Mouse (Mus musculus) cerebellum, adult 2 months (tissue): ENCODE measurements around the gene Stoml3. TPM values are rescaled to one million over a fixed set of nuclear protein-coding genes. Genes with fewer than 3 reads are reported as not detected.

Experiments
- DNase-seq, 2 experiments: peaks; one replicate each; pipeline ENCODE4 v3.0.0; 2021
- H3K27ac ChIP-seq: fragments of 200-500 bp; 2 replicates; pipeline ENCODE4 v1.5.1; 2012; ENCODE audit warnings: low read length, control low read depth, inconsistent platforms; ENCODE audit not compliant: insufficient read depth
- H3K27me3 ChIP-seq: fragments of 200-500 bp; 2 replicates; pipeline ENCODE4 v1.6.1; 2012; ENCODE audit warnings: inconsistent platforms, mild to moderate bottlenecking, low read length, moderate library complexity; ENCODE audit not compliant: control insufficient read depth, insufficient read depth
- H3K4me1 ChIP-seq: fragments of 200-500 bp; 2 replicates; pipeline ENCODE4 v1.6.1; 2011; ENCODE audit warnings: low read length; ENCODE audit not compliant: control insufficient read depth, insufficient read depth
- H3K4me3 ChIP-seq: fragments of 200-500 bp; replicated peaks from 2 replicates; pipeline ENCODE3; 2011; ENCODE audit warnings: mild to moderate bottlenecking, low read depth, low read length, control low read depth; ENCODE audit not compliant: insufficient read depth
- CTCF ChIP-seq: fragments of 200-500 bp; IDR thresholded peaks from 2 replicates; pipeline ENCODE4 v1.5.1; 2011; ENCODE audit warnings: low read depth, mild to moderate bottlenecking, control low read depth, low read length, moderate library complexity, borderline replicate concordance; ENCODE audit not compliant: insufficient read depth
- POLR2A ChIP-seq: fragments of 200-500 bp; IDR thresholded peaks from 2 replicates; pipeline ENCODE4 v1.6.1; 2011; ENCODE audit warnings: low read length, control low read depth, borderline replicate concordance; ENCODE audit not compliant: insufficient read depth
- WGBS: fragments of 180-500 bp; shearing (Covaris S2); methylation state at CpG from one replicate; pipeline ENCODE4 v1.1.7; 2018; 5-methylcytosine and 5-hydroxymethylcytosine counted together
- polyA plus RNA-seq: library from polyadenylated mRNA; depleted of rRNA; stranded (reverse); fragments of >200 nt; gene quantifications from 2 replicates; pipeline ENCODE4 v1.2.3, GENCODE M21; 2012

Gene Stoml3
- polyA plus RNA-seq, 1 experiment: 0.52 TPM

DNA sequence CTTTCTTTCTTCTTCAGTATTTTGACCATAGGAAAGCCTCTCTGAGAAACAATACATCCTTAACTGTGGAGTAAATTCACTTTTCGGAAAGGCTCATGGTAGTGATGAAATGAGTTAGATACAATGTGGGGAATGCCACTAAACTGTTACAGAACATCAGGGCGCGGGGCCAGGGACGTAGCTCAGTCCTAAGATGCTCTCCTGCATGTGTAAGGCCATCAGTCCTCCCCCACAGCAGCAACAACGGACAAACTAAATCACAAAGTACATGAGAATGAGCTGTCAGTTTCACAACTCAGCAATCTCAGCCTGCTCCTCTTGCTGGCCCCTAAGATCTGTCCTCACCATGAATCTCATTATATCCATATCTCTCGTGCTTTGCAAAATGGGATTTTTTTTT lies 33.9 kb upstream of the Stoml3 start:
- Histone ChIP-seq H3K4me3 (no peak overlapping the region), H3K4me1 (peaks cover 15% of the 10 kb centered on the region), H3K27ac (no peak overlapping the region), H3K27me3 (no peaks in the 10 kb centered on the region)
- DNase-seq: no peak
- TF ChIP-seq POLR2A: no peak
- no peak for TF ChIP-seq CTCF
- 93% methylated on average over 6 of the region's 6 CpGs for WGBS

DNA sequence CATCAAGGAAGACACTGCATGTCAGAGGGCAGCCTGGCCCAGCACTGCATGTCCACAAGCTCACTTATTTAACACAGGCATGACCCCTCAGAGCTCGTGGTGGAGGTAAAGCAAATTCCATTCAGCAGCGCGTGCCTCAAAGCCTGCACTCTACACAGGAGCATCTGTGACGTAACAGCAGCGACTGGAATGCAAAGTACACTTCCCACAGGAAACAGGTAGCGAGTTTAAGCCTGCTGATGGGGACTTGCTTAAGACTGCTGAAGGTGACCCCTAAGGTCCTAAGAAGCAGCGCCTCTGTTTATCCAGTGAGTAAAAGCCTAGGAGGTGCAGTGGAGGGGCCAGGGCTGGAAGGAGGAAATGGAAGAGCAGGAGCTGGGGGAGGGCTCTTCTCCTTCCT lies 33.5 kb upstream of the Stoml3 start:
- TF ChIP-seq CTCF (no peak), POLR2A (no peak)
- Histone ChIP-seq H3K27me3 (no peaks in the 10 kb centered on the region), H3K4me3 (no peak overlapping the region), H3K4me1 (peaks cover 15% of the 10 kb centered on the region), H3K27ac (no peak overlapping the region)
- WGBS: 86% methylated on average over 7 of the region's 7 CpGs
- no peak for DNase-seq

DNA sequence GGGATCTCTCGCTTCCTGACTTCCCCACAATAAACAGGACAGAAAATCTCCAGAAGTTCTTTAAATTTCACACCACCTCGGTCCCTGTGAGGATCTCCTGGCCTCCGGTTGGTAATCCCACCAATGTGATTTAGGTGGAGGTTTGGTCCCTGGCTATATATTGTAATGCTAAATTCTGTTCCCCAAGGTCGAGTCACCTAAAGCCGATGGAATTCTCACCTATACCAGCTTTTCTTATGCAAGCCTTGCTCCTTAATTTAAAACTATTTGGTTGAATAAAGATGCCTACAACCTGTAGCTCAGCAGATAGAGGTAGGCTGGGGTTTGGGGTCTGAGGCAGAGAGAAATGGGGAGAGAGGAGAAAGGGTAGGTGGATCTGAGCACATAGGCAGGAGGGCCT lies 30.7 kb upstream of the Stoml3 start:
- no peak for DNase-seq
- WGBS: 86% methylated on average over 5 of the region's 5 CpGs
- no peaks in the 10 kb centered on the region for H3K27me3 ChIP-seq
- H3K27ac ChIP-seq: no peak overlapping the region
- no peak overlapping the region for H3K4me3 ChIP-seq
- TF ChIP-seq POLR2A (no peak), CTCF (no peak)
- H3K4me1 ChIP-seq: no peaks in the 10 kb centered on the region; the same call in 1 of the 2 replicates

DNA sequence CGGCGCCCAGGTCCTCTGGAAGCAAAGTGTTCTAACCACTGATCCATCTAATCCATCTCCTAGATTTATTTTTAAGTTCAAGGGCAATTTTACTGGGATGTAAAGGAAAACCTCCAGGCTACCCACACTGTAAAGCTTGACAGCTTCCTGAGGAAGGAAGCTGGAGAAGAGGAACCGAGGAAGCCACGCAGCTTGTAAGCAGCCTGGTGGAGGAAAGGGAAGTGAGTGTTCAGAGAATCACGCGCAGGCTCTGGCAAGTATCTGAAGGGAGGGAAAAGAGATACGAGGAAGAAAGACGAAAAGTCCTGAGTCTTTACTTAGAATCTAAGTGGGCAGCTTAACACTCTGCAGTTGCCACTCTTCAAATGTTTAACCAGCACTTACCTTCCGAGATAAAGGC lies 28.3 kb upstream of the Stoml3 start:
- Histone ChIP-seq H3K27me3 (no peaks in the 10 kb centered on the region), H3K4me3 (no peak overlapping the region), H3K27ac (no peak overlapping the region), H3K4me1 (no peaks in the 10 kb centered on the region; the same call in 1 of the 2 replicates)
- WGBS: 85% methylated on average over 9 of the region's 9 CpGs
- no peak for TF ChIP-seq CTCF
- TF ChIP-seq POLR2A: no peak
- no peak for DNase-seq

DNA sequence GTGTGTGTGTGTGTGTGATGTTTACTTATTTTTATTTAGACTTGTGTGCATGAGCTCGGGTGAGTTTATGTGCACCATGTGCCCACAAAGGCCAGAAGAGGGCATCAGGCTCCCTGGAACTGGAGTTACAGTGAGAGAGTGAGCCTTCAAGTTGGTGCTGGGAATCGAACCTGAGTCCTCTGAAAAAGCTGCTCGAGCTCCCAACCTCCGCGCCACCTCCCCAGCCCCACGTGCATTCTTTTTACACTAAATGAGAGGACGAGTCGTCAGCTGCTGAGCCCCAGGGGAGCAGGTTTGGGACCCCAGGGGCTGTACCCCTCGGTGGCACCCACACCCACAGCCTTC lies 25.8 kb upstream of the Stoml3 start:
- Histone ChIP-seq H3K4me1 (no peaks in the 10 kb centered on the region; the same call in 1 of the 2 replicates), H3K4me3 (peak overlapping the region; percentile 97), H3K27ac (peak overlapping the region; percentile 96), H3K27me3 (no peaks in the 10 kb centered on the region)
- DNase-seq: no peak
- WGBS: 4% methylated on average over 9 of the region's 9 CpGs
- no peak for TF ChIP-seq POLR2A
- TF ChIP-seq CTCF: no peak

DNA sequence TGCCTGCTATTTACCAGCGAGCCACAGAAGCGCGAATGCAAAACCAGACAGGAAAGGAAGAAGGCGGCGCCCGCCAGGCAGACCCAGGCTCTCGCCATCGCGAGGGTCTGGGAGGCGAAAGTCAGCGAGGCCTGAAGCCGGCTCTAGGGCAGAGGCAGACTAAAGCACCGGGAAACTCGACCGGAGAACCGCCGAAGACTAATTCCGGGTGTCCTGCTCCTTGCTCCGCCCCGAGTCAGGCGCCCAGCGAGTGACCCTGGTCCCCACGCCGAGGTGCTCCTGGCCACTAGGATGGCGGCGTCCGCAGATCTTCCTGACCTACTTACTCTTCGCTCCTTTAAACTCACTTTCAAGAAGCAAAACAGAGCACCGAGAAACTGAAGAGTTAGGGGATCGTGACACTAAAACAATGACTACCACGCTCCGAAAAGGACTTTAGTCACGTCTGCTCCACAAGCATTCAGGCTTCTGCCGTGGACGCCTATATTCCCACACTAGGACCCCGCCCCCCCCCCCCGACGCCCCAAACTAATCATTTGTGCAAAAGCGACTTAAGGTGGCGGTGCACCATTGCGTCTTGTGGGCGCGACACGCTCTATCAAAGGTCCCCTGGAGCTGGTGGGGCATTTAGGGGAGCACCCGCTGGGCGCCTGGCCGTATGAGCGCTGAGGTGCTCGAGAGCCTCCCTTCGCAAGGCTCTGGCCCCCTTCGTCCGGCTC lies 25.2 kb upstream of the Stoml3 start, which contains the start of the genes Nhlrc3 and Proser1:
Nhlrc3 (minus strand) TSS at position 287 of the 719 bp plus-strand sequence.
Proser1 (plus strand) TSS at position 621 of the 719 bp plus-strand sequence.
- under 1% methylated on average over 52 of the region's 52 CpGs for WGBS
- Histone ChIP-seq H3K4me3 (peak within 1 kb of the TSS; percentile 97), H3K27ac (peak within 1 kb of the TSS; percentile 96), H3K4me1 (no peaks in the 10 kb centered on the region; the same call in 1 of the 2 replicates), H3K27me3 (no peaks in the 10 kb centered on the region)
- no peak for TF ChIP-seq CTCF
- 0 out of 2 replicates have a peak, but pooled peaks have one; percentile 31 for TF ChIP-seq POLR2A
- peak; percentile 95 to 97 for DNase-seq

DNA sequence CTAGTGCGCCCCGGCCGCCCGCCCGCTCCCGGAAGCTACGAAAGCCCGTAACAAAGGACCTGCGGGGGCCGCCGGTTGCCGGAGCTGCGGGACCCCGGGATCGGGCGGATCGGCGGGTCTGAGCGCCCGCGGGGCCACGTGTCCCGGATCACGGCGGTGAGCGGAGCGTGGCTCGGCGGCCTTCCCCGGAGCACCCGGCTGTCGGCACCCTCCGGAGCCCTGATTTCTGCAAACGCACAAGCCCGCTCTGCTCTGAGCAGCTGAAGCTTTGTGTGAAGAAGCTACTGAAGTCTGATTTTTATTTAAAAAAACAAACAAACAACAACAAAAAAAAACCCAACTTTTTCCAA lies 24.7 kb upstream of the Stoml3 start:
- no peak for DNase-seq
- Histone ChIP-seq H3K4me3 (peak overlapping the region; percentile 97), H3K27me3 (no peaks in the 10 kb centered on the region), H3K27ac (peak overlapping the region; percentile 72; the same call in 1 of the 2 replicates), H3K4me1 (no peaks in the 10 kb centered on the region; the same call in 1 of the 2 replicates)
- TF ChIP-seq POLR2A (no peak), CTCF (no peak)
- 1% methylated on average over 35 of the region's 35 CpGs for WGBS

DNA sequence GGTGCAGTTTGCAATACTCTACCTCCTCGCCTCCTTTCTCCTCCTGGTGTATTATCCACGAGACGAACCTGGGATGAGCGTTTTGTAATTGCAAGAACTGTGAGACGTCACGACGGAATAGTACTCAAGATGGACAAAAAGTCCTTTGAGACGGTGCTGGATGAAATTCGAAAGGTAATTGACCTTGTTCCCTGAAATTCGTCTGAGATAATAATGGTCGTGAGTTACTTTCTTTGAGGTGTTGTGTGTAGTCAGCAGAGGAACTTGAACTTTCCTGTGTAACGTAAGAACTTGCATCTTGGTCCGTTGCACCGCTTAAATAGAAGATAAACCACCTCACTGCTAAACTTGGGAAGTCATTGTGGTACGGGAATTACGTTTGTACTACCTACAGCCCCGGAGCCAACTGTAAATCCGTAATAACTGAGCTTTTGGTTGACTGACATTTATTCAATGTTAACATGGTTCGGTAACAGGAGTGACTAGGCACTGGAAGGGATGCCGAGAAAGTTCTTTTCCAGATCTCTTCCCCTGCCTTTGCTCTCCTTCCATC lies 24.2 kb upstream of the Stoml3 start:
- H3K4me1 ChIP-seq: peaks cover 5% of the 10 kb centered on the region
- peak overlapping the region; percentile 97 for H3K4me3 ChIP-seq
- H3K27ac ChIP-seq: no peak overlapping the region
- WGBS: under 1% methylated on average over 20 of the region's 20 CpGs
- DNase-seq: no peak
- H3K27me3 ChIP-seq: no peaks in the 10 kb centered on the region
- TF ChIP-seq POLR2A (no peak), CTCF (no peak)
